Mouse (Mus musculus): Measurements from ENCODE around the gene Kcnh6. TPM values are rescaled to one million over a fixed set of nuclear protein-coding genes. Genes with fewer than 3 reads are reported as not detected.

Gene Kcnh6
- polyA plus RNA-seq, 1 experiment: not detected

DNA sequence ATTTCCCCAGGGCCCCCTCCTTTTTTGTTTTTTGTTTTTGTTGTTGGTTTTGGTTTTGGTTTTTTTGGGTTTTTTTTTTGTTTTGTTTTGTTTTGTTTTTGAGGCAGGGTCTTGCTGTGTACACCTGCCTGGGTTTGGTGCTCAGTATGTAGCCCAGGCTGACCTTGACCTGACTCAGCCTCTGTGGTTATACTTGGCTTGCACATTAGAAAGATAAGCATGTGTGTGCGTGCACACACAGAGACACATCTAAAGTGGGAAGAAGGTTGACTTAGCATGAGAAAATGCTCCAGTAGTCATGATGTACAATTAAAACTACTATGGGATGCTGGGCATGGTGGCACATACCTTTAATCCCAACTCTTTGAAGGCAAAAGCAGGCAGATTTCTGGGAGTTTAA, 52.6 kb downstream of the Kcnh6 start:
- Histone ChIP-seq H3K79me2 (ENCODE audit: control insufficient read depth, insufficient read depth) (no peaks in the 10 kb centered on the region), H3K27me3 (ENCODE audit: control insufficient read depth, insufficient read depth, insufficient read length) (no peaks in the 10 kb centered on the region), H3K36me3 (ENCODE audit: control insufficient read depth, insufficient read depth) (peaks cover 8% of the 10 kb centered on the region), H3K4me3 (no peak overlapping the region), H3ac (ENCODE audit: control insufficient read depth, insufficient read length) (no peak overlapping the region), H3K4me2 (ENCODE audit: low read depth) (no peak overlapping the region)
- TF ChIP-seq POLR2A (IDR thresholded peaks at IDR 0.05; ENCODE audit: insufficient read length, low read depth) (no peak), E2F4 (IDR thresholded peaks at IDR 0.05; ENCODE audit: insufficient read depth) (no peak), MYOD1 (IDR thresholded peaks at IDR 0.05; ENCODE audit: control insufficient read depth in 1 of 3, insufficient read length in 2 of 3, low read depth in 2 of 3) (no peak), TCF12 (IDR thresholded peaks at IDR 0.05; ENCODE audit: insufficient read depth, poor library complexity, severe bottlenecking) (no peak), SRF (IDR thresholded peaks at IDR 0.05; ENCODE audit: control insufficient read depth, insufficient read length, low read depth) (no peak)

DNA sequence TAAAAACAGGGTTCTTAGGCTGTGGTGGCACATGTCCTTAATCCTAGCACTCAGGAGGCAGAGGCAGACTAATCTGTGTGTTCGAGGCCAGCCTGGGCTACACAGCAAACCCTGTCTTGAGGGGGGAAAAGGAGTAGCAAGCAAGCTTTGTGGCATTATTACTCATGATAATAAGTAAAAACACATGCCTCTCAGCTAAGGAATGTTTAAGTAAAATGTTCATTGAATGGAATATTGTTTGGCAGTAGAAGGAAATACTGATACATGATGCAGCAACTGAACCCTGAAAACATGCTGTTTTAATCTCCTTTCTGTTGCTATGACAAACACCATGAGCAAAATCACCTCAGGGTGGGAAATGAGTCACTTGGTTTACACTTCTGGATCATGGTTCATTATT, 53.4 kb downstream of the Kcnh6 start:
- no peak overlapping the region for H3ac ChIP-seq (ENCODE audit: control insufficient read depth, insufficient read length)
- H3K36me3 ChIP-seq (ENCODE audit: control insufficient read depth, insufficient read depth): peaks cover 8% of the 10 kb centered on the region
- TF ChIP-seq POLR2AphosphoS2 (IDR thresholded peaks at IDR 0.05; ENCODE audit: insufficient read length, low read depth) (no peak), MYOG (IDR thresholded peaks at IDR 0.05; ENCODE audit: control insufficient read depth in 1 of 3, insufficient read depth in 1 of 3, insufficient read length in 2 of 3, low read depth in 2 of 3) (no peak), E2F4 (IDR thresholded peaks at IDR 0.05; ENCODE audit: insufficient read depth) (no peak), CEBPB (IDR thresholded peaks at IDR 0.05; ENCODE audit: insufficient read depth, poor library complexity, severe bottlenecking) (no peak), REST (IDR thresholded peaks at IDR 0.05; ENCODE audit: insufficient read depth, insufficient read length) (no peak), TCF3 (IDR thresholded peaks at IDR 0.05; ENCODE audit: insufficient read length, low read depth) (no peak), SRF (IDR thresholded peaks at IDR 0.05; ENCODE audit: control insufficient read depth, insufficient read length, low read depth) (no peak), TCF12 (IDR thresholded peaks at IDR 0.05; ENCODE audit: insufficient read depth, poor library complexity, severe bottlenecking) (no peak), USF1 (IDR thresholded peaks at IDR 0.05; ENCODE audit: low read depth) (no peak), POLR2A (IDR thresholded peaks at IDR 0.05; ENCODE audit: insufficient read length, low read depth) (no peak), MYOD1 (IDR thresholded peaks at IDR 0.05; ENCODE audit: control insufficient read depth in 1 of 3, insufficient read length in 2 of 3, low read depth in 2 of 3) (no peak), MAX (IDR thresholded peaks at IDR 0.05; ENCODE audit: low read depth) (no peak)

DNA sequence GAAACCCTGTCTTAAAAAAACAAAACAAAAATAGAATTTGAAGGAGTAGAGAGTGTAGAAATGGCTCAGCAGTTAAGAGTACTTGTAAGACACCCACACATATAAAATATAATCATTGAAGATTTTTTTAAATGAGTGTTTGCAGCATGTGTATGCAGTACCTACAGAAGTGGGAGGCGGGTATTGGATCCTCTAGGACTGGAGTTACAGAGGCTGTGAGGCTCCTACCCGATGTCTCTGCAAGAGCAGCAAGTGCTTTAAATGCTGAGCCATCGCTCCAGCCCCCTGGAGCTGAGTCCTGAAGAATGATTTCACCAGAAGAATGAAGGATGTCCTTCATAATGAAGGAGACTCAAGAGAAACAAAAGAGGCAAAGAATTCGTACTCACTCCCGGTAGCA, 55.8 kb downstream of the Kcnh6 start:
- Histone ChIP-seq H3K79me2 (ENCODE audit: control insufficient read depth, insufficient read depth) (peaks cover 10% of the 10 kb centered on the region), H3ac (ENCODE audit: control insufficient read depth, insufficient read length) (no peak overlapping the region), H3K27me3 (ENCODE audit: control insufficient read depth, insufficient read depth, insufficient read length) (no peaks in the 10 kb centered on the region), H3K4me2 (ENCODE audit: low read depth) (no peak overlapping the region), H3K36me3 (ENCODE audit: control insufficient read depth, insufficient read depth) (peaks cover 8% of the 10 kb centered on the region), H3K4me3 (no peak overlapping the region)
- TF ChIP-seq CEBPB (IDR thresholded peaks at IDR 0.05; ENCODE audit: insufficient read depth, poor library complexity, severe bottlenecking) (no peak), POLR2A (IDR thresholded peaks at IDR 0.05; ENCODE audit: insufficient read length, low read depth) (no peak)

More for the DNA sequence above, 53.4 kb downstream of the Kcnh6 start:
- Histone ChIP-seq H3K27me3 (ENCODE audit: control insufficient read depth, insufficient read depth, insufficient read length) (no peaks in the 10 kb centered on the region), H3K79me2 (ENCODE audit: control insufficient read depth, insufficient read depth) (no peaks in the 10 kb centered on the region), H3K4me2 (ENCODE audit: low read depth) (no peak overlapping the region), H3K4me3 (no peak overlapping the region)

DNA sequence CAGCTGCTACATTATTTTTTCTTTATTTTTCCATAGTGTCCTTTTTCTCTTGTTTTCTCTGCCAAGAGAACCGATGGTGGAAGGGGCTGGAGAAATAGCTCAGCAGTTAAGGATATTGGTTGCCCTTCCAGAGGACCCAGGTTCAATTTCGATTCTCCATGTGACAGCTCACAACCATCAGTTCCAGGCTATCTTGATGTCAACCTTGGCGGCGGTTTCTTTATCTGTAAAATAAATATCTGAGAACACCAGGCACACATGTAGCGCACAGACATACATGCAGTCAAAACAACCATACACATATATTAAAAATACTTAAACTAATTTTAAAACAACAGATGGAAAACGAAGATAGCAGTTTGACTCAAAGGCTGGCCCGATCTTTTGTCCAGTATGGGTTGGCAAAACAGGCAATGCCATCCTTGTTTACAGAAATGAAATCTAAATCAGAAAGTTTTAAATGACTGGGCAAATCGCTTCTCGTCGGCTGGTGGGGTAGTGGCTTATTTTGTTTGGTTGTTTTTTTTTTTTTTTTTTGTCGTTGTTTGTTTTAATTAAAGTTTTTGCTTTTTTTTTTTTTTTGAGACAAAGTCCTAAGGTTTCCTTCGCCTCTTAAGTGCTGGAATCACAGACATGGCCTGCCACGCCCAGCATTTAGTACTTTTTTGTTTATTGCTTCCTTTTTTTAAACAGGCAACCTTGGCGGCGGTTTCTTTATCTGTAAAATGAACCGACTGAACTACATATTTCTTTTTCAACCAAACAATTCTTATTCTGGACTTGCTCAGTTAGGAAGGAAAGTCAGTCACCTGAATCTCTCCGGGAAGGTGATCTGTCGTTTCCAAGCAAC, 57.4 kb downstream of the Kcnh6 start:
- H3K79me2 ChIP-seq (ENCODE audit: control insufficient read depth, insufficient read depth): peaks cover 11% of the 10 kb centered on the region
- H3K4me2 ChIP-seq (ENCODE audit: low read depth): peak overlapping the region; percentile 98
- H3ac ChIP-seq (ENCODE audit: control insufficient read depth, insufficient read length): peak overlapping the region; percentile 70
- no peaks in the 10 kb centered on the region for H3K27me3 ChIP-seq (ENCODE audit: control insufficient read depth, insufficient read depth, insufficient read length)
- H3K4me3 ChIP-seq: peak overlapping the region; percentile 97
- TF ChIP-seq CEBPB (IDR thresholded peaks at IDR 0.05; ENCODE audit: insufficient read depth, poor library complexity, severe bottlenecking) (no peak), MAX (IDR thresholded peaks at IDR 0.05; ENCODE audit: low read depth) (no peak), MYOD1 (IDR thresholded peaks at IDR 0.05; ENCODE audit: control insufficient read depth in 1 of 3, insufficient read length in 2 of 3, low read depth in 2 of 3) (no peak), USF1 (IDR thresholded peaks at IDR 0.05; ENCODE audit: low read depth) (no peak), TCF3 (IDR thresholded peaks at IDR 0.05; ENCODE audit: insufficient read length, low read depth) (no peak), POLR2A (IDR thresholded peaks at IDR 0.05; ENCODE audit: insufficient read length, low read depth) (no peak), E2F4 (IDR thresholded peaks at IDR 0.05; ENCODE audit: insufficient read depth) (no peak), SRF (IDR thresholded peaks at IDR 0.05; ENCODE audit: control insufficient read depth, insufficient read length, low read depth) (no peak), TCF12 (IDR thresholded peaks at IDR 0.05; ENCODE audit: insufficient read depth, poor library complexity, severe bottlenecking) (no peak), POLR2AphosphoS2 (IDR thresholded peaks at IDR 0.05; ENCODE audit: insufficient read length, low read depth) (no peak), REST (IDR thresholded peaks at IDR 0.05; ENCODE audit: insufficient read depth, insufficient read length) (no peak), MYOG (IDR thresholded peaks at IDR 0.05; ENCODE audit: control insufficient read depth in 1 of 3, insufficient read depth in 1 of 3, insufficient read length in 2 of 3, low read depth in 2 of 3) (no peak)
- H3K36me3 ChIP-seq (ENCODE audit: control insufficient read depth, insufficient read depth): no peaks in the 10 kb centered on the region

All from myocyte (in vitro differentiated cells).